Mouse (Mus musculus) CH12.LX (cell line): ENCODE data around the gene Pole2.

Experiments used
- CTCF ChIP-seq, 2 experiments: IDR thresholded peaks in 1 of 2; conservative IDR thresholded peaks in 1 of 2; 2 replicates each; pipeline ENCODE4 v1.5.1; 2011 to 2012; ENCODE audit warnings: low read depth in 2 of 2, low read length in 2 of 2, improper control_type of control experiment in 1 of 2, inconsistent platforms in 1 of 2, mild to moderate bottlenecking in 1 of 2, moderate library complexity in 1 of 2
- EP300 ChIP-seq: IDR thresholded peaks from 2 replicates; pipeline ENCODE4 v1.6.1; 2011; ENCODE audit warnings: low read length, improper control_type of control experiment
- ETS1 ChIP-seq: conservative IDR thresholded peaks from 2 replicates; pipeline ENCODE4 v1.6.1; 2012; ENCODE audit warnings: low read depth, mild to moderate bottlenecking, inconsistent platforms, low read length, improper control_type of control experiment, moderate library complexity
- MAX ChIP-seq: IDR thresholded peaks from 2 replicates; pipeline ENCODE4 v1.6.1; 2011; ENCODE audit warnings: low read length, improper control_type of control experiment
- MAZ ChIP-seq: IDR thresholded peaks from 2 replicates; pipeline ENCODE4 v1.6.1; 2012; ENCODE audit warnings: low read depth, mild to moderate bottlenecking, inconsistent platforms, low read length, improper control_type of control experiment, moderate library complexity
- MXI1 ChIP-seq: IDR thresholded peaks from 2 replicates; pipeline ENCODE4 v1.6.1; 2011; ENCODE audit warnings: mild to moderate bottlenecking, low read depth, low read length, improper control_type of control experiment
- MYC ChIP-seq: IDR thresholded peaks from 2 replicates; pipeline ENCODE4 v1.6.1; 2011; ENCODE audit warnings: low read depth, mild to moderate bottlenecking, improper control_type of control experiment, low read length
- NRF1 ChIP-seq: IDR thresholded peaks from 2 replicates; pipeline ENCODE4 v1.6.1; 2014; ENCODE audit warnings: low read depth, mild to moderate bottlenecking, inconsistent platforms, low read length, improper control_type of control experiment, moderate library complexity
- POLR2A ChIP-seq: IDR thresholded peaks from 2 replicates; pipeline ENCODE4 v1.6.1; 2011; ENCODE audit warnings: low read depth, mild to moderate bottlenecking, improper control_type of control experiment, low read length
- POLR2AphosphoS2 ChIP-seq: IDR thresholded peaks from 2 replicates; pipeline ENCODE4 v1.6.1; 2011; ENCODE audit warnings: low read depth, low read length, improper control_type of control experiment
- USF1 ChIP-seq: IDR thresholded peaks from 2 replicates; pipeline ENCODE4 v1.6.1; 2014; ENCODE audit warnings: low read depth, mild to moderate bottlenecking, inconsistent platforms, low read length, improper control_type of control experiment

GRCm38 (mm10) chr12:69238284-69238683, 10.3 kb upstream of the Pole2 start:
- TF ChIP-seq CTCF (conservative IDR thresholded peaks at IDR 0.05 in 1 of 2, IDR thresholded peaks at IDR 0.05 in 1 of 2; ENCODE audit: low read depth in 2 of 2, low read length in 2 of 2) (no peak), POLR2AphosphoS2 (no peak), POLR2A (no peak), NRF1 (no peak), MYC (no peak), USF1 (no peak), MAZ (no peak), EP300 (no peak), ETS1 (no peak), MAX (no peak), MXI1 (no peak)
